Mouse (Mus musculus) cerebellum, postnatal 25 days (tissue): ENCODE results near the gene Grb2.

ENCODE experiments used
- DNase-seq, 2 experiments: peaks; one replicate each; pipeline ENCODE4 v3.0.0; 2021; ENCODE audit warnings: mixed read lengths in 2 of 2

The Grb2 gene

DNA sequence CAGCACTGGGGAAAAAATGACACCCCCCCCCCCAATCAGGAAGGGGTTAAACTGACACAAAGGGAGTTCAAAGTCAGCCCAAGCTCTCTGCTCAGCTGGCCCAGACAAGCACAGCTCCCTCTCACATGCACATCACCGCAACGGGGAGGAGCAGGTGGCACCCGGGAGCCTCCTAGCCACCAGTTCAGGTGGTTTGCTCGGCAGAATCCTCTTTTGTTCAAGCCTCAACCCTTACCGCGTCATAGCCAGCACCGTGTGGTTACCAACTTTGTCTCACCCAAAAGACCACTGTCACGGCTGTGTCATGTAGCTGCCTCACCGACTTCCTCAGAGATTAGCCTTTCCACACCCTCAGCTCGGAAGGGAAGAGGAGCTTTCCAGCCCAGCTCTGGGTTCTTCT lies 65.1 kb downstream of the Grb2 start:
- no peak for DNase-seq

DNA sequence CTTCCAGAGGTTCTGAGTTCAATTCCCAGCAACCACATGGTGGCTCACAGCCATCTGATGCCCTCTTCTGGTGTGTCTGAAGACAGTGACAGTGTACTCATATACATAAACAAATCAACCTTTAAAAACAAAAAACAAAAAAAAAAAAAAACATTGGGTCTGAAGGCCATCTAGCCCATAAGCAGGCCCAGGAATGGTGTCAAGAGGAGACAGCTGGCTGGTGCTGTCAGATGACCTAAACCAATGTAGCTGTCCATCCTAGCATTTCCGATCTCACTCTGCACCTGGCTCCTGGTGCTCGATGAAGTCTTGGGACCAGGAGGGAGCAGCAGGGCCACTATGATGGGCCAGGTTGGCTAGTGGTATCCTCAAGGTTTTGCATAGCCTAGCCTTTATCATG lies 65.7 kb downstream of the Grb2 start:
- DNase-seq = no peak

DNA sequence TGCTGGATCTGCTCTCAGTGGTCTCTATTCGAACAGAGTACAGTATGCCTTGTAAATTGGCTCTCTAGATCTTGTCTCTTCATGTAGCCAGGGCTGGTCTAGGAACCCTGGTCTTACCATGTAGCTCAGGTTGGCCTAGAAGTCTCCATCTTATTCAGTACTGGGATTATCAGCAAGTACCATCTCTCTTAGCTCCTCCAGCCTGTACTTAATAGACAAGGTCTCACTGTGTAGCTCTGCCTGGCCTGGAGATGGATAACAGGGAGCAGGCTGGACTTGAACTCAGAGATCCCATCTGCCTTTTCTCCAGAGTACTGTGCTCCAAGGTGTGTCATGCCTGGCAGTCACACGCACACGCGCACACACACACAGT lies 66.7 kb downstream of the Grb2 start:
- DNase-seq = no peak

DNA sequence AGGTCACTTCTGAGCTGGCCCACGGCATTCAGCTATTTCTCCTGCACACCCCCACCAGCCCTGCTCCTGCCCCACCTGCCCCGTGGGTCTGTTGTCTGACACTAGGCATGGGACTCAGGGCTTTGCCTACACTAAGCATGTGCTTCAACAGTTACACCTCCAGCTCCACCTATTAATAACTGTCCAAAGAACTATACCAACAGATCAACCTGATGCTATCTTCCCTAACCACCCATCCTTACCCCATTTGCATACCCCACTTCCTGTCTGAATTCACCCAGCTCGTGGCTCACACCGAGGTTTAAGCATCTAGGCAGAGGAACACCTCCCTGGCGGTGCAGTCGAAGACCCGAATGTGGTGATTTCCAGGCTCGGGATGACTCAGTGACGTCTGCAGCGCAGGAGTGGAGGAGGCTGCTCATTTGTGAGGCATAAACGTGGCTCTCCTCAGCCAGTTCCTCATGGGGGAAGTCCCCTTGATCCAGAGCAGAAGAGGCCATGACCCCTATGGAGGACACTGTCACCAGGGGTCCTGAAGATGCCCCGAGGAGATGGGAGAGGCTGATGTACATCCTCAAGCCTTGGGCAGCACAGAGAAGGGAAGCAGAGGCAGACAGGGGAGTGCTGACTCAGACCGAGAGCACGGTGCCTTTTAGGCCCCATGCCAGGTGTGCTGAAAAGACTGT lies 67.3 kb downstream of the Grb2 start:
- no peak for DNase-seq

DNA sequence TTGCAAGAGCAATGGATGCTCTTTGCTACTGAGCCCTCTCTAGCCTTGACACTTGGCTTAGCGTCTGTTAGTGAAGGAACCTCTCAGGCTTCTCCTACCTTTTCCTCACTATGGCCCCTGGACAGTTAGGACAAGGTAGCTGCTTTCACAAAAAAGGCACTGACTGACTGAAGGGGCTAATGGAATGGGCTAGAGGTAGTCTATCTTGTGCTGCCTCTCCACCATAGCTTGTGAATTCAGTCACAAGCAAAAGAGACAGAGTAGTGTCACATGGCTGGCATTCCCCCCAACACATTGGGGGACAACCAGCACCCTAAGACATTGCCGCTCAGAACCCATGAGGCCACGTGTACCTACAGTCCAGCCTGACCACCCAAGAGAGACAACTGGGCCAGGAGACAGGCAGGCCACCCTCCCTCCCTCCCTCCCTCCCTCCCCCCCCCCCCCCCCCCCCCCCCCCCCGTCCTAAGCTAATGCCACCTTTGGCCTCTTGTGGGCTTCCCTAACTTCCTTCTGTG lies 68.0 kb downstream of the Grb2 start:
- DNase-seq = no peak

DNA sequence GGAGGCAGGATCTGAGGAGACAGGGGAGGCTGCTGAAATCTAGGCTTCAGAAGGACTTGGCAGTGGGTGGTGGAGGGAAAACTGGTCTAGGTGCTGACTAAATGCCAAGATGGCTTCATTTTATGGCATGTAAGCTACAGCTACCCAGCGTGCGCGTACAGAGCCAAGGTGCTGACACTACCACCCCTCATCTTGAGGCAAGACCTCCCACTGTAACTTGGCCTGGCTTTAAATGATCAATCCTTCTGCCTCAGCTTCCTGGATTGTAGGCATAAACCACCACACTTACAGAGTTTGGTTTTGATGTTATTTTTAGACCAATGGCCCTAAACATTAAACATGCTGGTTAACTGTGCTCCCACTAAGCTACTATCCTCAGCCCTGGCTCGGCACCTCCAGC lies 68.9 kb downstream of the Grb2 start:
- no peak for DNase-seq

DNA sequence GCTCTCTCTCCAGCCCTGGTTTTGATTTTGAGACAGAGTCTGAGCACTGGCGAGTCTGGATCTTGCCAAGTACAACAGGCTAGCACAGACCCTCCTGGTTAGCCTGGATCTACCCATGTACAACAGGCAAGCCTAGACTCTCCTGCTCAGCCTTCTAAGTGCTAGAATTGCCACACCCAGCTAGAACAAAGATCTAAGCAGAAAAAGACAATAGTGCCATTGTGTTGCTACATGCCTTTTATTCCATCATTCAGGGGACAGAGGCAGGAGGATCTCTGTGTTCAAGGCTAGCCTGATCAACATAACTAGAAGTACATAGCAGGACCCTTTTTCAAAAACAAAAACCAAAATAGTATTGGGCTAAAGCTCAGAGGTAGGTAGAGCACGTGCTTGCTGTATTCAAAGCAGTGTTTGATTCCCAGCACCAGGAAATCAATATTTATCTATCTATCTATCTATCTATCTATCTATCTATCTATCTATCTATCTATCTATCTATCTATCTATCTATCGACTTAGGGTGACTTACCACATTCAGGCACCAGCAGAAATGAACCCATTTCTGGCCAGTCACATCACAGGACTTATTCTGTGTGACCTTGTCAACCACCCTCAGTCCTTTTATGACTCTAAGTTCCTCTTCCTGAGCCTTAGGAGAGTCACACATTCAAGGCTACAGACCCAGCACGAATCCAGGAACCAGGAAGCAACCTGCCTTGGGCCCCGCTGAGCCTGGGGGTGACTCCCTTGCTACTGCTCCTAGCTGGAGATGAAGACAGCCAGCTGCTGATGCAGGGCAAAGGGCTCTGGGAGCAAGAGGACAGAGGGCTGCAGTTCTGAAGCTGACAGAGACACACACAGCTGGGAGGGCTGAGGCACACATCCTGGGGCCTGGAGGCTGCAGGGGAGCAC lies 69.6 kb downstream of the Grb2 start:
- DNase-seq = no peak

DNA sequence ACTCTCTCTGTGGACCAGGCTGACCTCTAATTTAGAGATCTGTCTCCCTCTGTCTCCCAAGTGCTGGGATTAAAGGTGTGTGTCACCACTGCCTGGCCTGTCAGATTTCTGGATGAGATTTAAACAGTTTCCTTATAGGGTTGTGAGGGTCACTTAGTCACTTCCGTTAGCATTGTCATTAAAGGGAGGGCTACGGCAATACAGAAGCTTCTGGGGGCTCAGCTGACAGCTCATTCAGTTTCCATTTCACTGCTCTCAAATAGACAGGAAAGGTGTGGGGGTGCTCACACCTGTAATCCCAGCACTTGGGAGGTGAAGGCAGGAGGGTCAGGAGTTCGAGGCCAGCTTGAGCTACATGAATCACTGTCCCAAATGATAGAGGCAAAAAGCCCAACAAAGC lies 71.4 kb downstream of the Grb2 start:
- no peak for DNase-seq

DNA sequence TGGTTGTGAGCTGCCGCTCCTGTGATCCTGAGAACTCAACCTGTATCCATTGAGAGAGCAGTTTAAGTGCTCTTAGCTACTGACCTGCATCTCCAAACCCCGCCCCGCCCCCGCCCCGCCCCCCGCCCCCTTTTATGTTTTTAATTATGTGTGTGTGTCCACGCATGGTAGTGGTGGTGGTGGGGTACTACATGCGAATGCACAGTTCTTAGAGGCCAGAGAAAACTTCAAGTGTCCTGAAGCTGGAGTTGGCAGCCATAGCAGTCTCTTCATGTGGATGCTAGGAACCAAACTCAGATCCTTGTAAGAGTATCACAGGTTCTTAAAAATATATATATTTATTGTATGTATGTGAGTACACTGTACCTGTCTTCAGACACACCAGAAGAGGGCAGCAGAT lies 72.9 kb downstream of the Grb2 start:
- no peak for DNase-seq

DNA sequence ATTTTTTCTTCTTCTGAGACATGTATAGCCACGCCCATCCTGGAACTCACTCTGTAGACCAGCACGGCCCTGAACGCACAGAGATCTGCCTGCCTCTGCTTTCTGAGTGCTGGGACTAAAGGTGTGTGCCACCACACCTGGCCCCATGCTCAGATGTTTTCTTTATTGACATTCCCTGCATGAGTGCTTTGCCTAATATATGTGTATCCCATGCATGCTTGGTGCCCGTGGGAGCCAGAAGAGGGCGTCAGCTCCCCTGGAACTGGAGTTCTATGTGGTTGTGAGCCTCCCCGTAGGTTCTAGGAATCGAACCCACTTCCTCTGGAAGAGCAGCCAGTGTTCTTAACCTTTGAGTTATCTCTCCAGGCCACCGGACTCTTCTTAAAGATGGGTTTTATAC lies 73.4 kb downstream of the Grb2 start:
- DNase-seq = no peak

DNA sequence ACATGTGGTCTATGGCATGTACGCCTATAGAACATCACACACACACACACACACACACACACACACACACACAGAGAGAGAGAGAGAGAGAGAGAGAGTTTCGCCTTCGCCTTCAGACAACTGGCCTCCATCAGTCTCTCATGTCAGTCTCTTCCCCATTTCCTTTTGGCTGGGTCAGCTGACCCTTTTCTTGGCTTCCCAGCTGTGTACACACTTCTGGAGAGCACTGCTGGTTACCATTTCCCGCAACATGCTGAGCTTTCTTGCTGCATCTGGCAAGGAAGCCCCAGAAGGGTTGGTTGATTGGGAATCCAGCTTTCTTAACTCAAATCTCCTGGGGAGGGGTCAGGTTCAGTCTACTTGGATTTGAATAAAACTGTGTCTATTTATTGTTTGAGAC lies 74.3 kb downstream of the Grb2 start:
- DNase-seq = no peak

DNA sequence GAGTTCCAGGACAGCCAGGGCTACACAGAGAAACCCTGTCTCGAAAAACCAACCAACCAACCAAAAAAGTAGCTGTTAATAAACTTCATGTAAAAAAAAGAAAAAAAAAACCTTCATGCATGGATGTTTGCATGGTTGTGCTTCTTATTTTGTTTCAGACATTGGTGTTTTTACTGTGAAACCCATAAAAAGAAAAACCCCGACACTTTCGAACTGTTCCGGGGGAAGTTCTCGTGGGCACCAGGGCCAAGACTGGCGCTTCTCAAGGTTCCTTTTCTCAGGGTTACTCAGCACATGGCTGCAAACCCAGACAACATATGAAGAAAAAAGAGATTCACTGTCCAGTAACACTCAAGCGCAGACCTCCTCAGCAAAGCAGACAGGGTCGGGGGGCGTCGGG lies 75.5 kb downstream of the Grb2 start:
- DNase-seq = no peak

DNA sequence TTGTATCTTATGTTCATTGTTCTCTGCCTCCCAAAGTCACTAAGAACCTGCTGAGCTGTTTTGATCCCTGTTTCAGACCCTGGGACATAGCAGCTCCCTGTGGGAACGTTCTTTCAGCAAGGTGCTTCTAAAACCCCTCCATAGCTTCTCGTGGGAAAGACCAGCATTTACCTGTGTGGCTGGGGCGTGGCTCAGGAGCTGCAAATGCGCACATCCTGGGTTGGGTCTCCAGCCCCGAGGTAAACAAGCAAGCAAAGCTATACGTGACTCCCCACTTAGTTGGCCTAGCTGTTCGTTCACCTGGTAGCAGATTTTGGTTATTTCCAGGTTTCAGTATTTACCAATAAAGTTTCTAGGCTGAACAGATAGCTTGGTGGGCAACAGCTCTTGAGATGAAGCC lies 76.2 kb downstream of the Grb2 start:
- no peak for DNase-seq

DNA sequence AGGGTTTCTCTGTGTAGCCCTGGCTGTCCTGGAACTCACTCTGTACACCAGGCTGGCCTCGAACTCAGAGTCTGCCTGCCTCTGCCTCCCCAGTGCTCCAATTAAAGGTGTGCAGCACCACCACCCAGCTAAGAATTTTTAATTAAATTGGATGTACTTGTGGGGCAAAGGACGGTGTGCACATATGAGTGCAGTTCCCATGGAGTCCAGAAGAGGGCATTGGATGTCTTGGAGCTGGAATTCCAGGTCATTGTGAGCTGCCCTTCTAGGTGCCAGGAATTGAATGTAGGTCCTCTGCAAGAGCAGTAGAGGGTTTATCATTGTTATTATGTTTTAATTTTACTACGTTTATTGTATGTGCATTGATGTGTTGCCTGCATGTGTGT lies 76.9 kb downstream of the Grb2 start:
- DNase-seq = peak; percentile 48 to 67

DNA sequence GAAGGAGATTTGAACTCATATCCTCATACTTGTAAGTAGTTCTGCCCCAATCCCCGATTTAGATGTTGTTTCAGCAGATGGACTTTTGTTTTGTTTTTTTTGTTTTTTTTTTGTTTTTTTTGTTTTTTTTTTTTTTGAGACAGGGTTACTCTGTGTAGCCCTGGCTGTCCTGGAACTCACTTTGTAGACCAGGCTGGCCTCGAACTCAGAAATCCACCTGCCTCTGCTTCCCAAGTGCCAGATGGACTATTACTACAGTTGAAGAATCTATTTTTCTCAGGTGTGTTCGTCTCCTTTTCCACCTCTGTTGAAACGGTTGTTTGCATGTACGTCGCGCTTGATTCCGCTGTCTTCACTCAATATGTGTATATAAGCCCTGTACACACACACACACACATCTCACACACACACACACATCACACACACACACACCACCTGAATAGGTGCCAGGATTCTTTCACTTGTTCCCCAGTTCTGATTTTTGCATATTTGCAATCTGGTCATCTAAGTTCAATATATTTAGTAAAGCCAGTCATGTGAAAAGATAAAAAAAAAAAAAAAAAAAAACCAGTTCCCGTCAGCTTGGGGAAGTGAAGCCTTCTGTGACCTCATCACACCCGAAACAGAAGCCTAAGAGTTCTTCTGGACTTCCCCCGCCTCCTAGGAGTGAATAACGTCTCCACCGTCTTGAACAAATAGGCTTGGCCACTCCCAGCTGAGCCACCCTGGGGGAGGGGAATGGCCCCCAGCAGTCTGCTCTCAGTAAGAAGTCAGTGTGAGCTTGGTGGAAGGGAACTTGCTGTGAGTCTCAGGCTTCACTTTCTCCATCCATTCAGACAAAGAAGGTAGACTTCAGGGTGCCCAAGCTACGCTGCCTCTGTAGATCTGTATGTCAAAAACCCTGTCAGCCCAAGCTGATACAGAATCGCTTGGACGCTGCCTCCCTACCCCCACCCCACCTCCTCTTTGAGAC lies 77.6 kb downstream of the Grb2 start:
- DNase-seq = no peak

DNA sequence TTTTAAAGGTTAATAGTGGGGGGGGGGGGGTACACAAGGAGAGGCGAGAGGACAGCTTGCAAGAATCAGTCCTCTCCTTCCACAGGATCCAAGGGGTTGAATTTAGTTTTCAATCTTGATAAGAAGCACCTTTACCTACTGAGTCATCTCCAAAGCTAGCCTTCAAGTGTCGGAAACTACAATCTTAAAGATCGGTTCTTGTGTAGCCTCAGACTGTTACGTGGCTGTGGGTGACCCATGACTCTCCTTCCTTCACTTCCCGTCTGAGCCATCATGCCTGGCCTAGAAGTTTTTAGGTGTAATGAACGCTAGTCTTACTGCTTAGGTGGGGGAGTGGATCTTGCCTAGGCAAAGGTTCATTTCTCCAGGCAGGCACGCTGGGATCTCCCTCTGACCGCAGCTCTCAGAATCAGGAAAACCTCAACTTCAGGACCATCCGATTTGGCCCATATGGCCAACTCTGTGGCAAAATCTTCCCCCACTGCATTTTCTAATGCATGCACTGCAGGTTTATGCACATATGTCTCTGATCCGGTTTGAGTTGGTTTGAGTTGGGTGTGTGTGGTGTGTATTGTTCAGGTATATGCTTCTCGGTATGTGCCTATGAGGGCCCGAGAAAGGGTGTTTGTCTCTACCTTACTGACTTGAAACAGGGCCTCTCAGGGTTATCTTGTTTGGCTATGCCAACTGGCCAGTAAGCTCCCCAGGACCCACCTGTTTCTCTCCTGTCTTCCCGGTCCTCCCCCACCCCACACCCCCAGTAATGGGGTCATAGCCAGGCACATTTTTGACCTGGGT lies 78.5 kb downstream of the Grb2 start:
- DNase-seq = no peak

DNA sequence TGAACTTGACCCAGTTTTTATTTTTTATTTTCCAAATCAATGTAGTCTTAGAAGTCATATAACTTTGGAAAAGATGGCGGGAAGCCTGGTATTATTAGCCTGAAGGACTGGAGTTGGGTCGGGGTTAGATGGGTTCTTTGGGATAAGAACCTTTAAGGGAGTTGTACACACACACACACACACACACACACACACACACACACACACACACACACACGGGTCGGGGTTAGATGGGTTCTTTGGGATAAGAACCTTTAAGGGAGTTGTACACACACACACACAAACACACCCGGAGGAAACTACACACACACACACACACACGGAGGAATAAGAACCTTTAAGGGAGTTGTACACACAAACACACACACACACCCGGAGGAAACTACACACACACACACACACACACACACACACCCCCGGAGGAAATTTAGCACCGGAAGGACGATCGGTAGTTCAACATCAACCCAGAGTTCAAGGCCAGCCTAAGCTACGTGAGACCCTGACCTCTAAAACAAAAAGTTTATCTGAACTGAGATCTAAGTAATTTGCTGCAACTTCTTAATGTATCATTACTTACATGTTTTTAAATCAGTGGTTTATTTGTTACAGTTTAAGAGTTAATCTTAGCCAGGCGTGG lies 79.8 kb downstream of the Grb2 start:
- DNase-seq = peak in 1 of 2 experiments; percentile 53

DNA sequence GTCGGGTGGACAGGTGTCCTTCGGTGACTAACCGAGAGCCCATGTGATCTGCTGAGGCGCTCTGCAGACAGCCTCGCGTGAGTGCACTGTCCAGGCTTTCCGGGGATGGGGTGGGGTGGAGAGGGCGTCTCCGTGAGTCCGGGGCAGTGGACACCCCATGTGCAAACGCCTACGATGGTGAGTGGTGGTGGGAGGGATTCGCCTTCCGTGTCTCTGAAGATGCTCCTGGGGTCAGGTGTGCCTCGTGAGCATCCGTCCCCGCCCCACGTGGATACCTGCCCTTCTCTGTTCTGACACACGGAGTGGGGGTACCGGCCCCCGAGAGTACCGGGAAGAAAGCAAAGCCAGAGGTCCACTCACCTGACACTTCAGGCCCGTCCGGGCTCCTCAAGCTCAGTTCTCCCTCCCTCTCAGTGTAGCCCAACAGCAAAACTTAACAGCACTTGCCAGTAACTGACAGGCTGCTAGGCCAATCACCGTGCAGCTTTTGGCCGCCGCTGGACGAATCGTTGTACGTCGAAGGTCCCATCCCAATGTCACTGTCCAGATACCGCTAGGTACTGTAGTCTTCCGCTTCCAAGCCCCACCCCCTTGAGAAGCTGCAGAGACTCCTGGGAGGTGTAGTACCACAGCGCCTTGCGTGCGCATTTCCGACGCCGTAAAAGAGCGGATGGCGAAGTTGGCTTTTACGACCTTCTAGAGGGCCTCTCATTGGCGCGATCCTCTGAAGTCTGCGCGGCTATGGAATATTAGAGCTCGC lies 80.5 kb downstream of the Grb2 start, which contains the start of gene Slc25a19:
Slc25a19 (minus strand) TSS at position 591 of the 760 bp plus-strand sequence.
- peak; percentile 100 for DNase-seq

DNA sequence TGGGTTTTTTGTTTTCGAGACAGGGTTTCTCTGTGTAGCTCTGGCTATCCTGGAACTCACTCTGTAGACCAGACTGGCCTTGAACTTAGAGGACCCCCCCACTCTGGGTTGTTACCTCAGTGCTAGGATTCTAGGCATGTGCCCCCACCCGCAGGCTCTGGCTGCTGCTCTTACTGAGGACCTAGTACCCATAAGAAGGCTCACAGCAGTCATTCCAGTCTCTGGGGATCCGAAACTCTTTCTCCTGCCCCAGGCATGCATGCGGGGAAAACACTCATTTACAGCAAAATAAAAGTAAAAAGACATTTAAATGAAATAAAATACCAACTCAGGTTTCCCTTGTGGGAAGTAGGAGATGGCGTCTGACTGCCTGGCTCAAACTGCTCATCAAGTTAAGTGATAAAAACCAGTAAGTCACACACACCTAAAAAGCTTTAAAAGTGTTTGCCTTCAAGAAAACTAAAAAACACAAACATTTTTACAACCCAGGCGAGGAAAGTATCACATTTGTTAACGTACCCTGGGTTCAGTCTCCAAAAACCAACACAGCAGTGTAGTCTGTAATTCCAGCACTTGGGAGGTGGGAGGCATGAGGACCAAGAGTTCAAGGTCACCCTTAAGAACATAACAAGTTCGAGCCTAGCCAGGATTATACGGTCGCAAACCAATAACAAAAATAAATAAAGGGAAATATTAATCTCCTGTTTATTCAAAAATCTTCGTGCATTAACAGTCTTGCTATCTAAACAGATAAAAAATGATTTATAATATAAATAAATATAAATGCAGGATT lies 81.4 kb downstream of the Grb2 start:
- DNase-seq = no peak

DNA sequence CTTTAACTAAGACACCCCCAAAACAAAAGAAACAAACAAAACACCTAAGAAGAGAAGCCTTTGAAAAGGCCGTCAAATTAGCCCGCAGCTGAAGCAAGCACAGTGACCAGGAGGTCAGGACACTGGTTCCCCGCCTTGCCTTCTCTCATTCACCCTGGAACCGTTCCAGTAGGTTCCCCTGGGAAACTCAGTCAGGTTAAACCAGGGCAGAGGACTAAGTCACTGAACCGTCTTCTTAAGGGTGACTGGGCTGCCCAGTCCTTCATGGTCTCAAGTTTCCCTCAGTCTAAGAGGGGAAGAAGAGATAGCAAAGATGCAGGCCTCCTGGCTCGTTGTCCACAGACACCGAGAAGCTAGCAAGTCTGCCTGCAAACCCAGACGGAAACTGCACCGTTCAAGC lies 82.5 kb downstream of the Grb2 start:
- DNase-seq = no peak
